11 mouse cellular contexts compared by ENCODE assay signal in genomic region chr16:77128683-77129082, GRCm38 (mm10).
DNase-seq lines count a peak whose midpoint lies in the region; ATAC-seq and TF ChIP-seq lines count a peak whose summit lies in the region.
"Had no signal": no experiment of that assay in that cellular context is flagged by ENCODE, and none has a peak within 500 bp of the region (broad histone marks: within the 10 kb centered on the region; RNA-seq: fewer than 3 reads in every experiment).

No protein-coding gene starts in this region.

- intact Hi-C loops in gastrocnemius, postnatal 36 days (cut with DNase I): loop anchor here (5.0 kb wide), 1 partner anchor 319 kb away; no protein-coding TSS in a partner anchor

- ATAC-seq in intestine, postnatal 0 days: no peak
- ATAC-seq in intestine, embryonic 15.5 days: no peak
- ATAC-seq in Patski: no peak
- peak; percentile 60; the same call in 1 of the 2 replicates for ATAC-seq in forebrain, postnatal 0 days
- 0 out of 2 replicates have a peak, but pooled peaks have one; percentile 32 for ATAC-seq in neural tube, embryonic 13.5 days (ENCODE audit: low read depth)

- no peak overlapping the region for H3K27ac ChIP-seq in intestine, postnatal 0 days (ENCODE audit: low read depth, low read length)
- no peak overlapping the region for H3K27ac ChIP-seq in intestine, embryonic 15.5 days
- no peak overlapping the region for H3K27ac ChIP-seq in forebrain, postnatal 0 days (ENCODE audit: low read depth, low read length)
- no peak overlapping the region for H3K27ac ChIP-seq in neural tube, embryonic 13.5 days (replicated peaks)
- H3K27ac ChIP-seq: embryonic facial prominence, embryonic 15.5 days had no signal

- no peaks in the 10 kb centered on the region for H3K27me3 ChIP-seq in intestine, postnatal 0 days (replicated peaks; ENCODE audit: control insufficient read depth, insufficient read depth, low read length)
- H3K27me3 ChIP-seq in intestine, embryonic 15.5 days (replicated peaks): no peaks in the 10 kb centered on the region
- H3K27me3 ChIP-seq in Patski: no peaks in the 10 kb centered on the region
- H3K27me3 ChIP-seq in forebrain, postnatal 0 days (ENCODE audit: insufficient read depth, low read length): no peaks in the 10 kb centered on the region
- no peaks in the 10 kb centered on the region for H3K27me3 ChIP-seq in neural tube, embryonic 13.5 days
- H3K27me3 ChIP-seq: embryonic facial prominence, embryonic 15.5 days; megakaryocyte, embryonic 14.5 days had no signal

- no peaks in the 10 kb centered on the region for H3K9me3 ChIP-seq in intestine, postnatal 0 days (ENCODE audit: control insufficient read depth)
- no peaks in the 10 kb centered on the region for H3K9me3 ChIP-seq in intestine, embryonic 15.5 days
- H3K9me3 ChIP-seq in forebrain, postnatal 0 days (ENCODE audit: low read length): no peaks in the 10 kb centered on the region
- H3K9me3 ChIP-seq in neural tube, embryonic 13.5 days: no peaks in the 10 kb centered on the region
- H3K9me3 ChIP-seq: embryonic facial prominence, embryonic 15.5 days; megakaryocyte, embryonic 14.5 days had no signal

- H3K9ac ChIP-seq in intestine, postnatal 0 days (ENCODE audit: low read depth, low read length): no peak overlapping the region
- H3K9ac ChIP-seq in intestine, embryonic 15.5 days: no peak overlapping the region
- no peak overlapping the region for H3K9ac ChIP-seq in forebrain, postnatal 0 days
- H3K9ac ChIP-seq in neural tube, embryonic 13.5 days: no peak overlapping the region
- H3K9ac ChIP-seq: embryonic facial prominence, embryonic 15.5 days had no signal

- no peak overlapping the region for H3K4me3 ChIP-seq in intestine, postnatal 0 days (ENCODE audit: low read depth, low read length)
- no peak overlapping the region for H3K4me3 ChIP-seq in intestine, embryonic 15.5 days (replicated peaks)
- H3K4me3 ChIP-seq in forebrain, postnatal 0 days (ENCODE audit: low read depth, low read length): no peak overlapping the region
- no peak overlapping the region for H3K4me3 ChIP-seq in neural tube, embryonic 13.5 days
- H3K4me3 ChIP-seq: embryonic facial prominence, embryonic 15.5 days; megakaryocyte, embryonic 14.5 days had no signal

- no peaks in the 10 kb centered on the region for H3K4me1 ChIP-seq in intestine, postnatal 0 days (replicated peaks; ENCODE audit: control insufficient read depth, insufficient read depth, low read length)
- H3K4me1 ChIP-seq in intestine, embryonic 15.5 days (replicated peaks): no peaks in the 10 kb centered on the region
- no peaks in the 10 kb centered on the region; the same call in 1 of the 2 replicates for H3K4me1 ChIP-seq in forebrain, postnatal 0 days (ENCODE audit: insufficient read depth)
- peaks cover 10% of the 10 kb centered on the region for H3K4me1 ChIP-seq in neural tube, embryonic 13.5 days (replicated peaks)
- H3K4me1 ChIP-seq: megakaryocyte, embryonic 14.5 days had no signal

- WGBS in intestine, postnatal 0 days: 25% methylated on average over 5 of the region's 5 CpGs
- 25% methylated on average over 5 of the region's 5 CpGs for WGBS in intestine, embryonic 15.5 days
- WGBS in forebrain, postnatal 0 days: 17% methylated on average over 5 of the region's 5 CpGs
- 31% methylated on average over 5 of the region's 5 CpGs for WGBS in neural tube, embryonic 13.5 days

- CTCF ChIA-PET in Patski (lab: Charles Lee): interaction anchor here (1.6 kb wide), 1 partner anchor 1028 kb away, joined by 3 read pairs; no protein-coding TSS in a partner anchor

- POLR2A ChIA-PET in Patski (lab: Charles Lee): no interaction called here

- peak; percentile 72 for TF ChIP-seq CTCF in intestine, postnatal 0 days (IDR thresholded peaks at IDR 0.05; ENCODE audit: low read depth)
- TF ChIP-seq CTCF in Patski (IDR thresholded peaks at IDR 0.05): peak; percentile 36
- peak; percentile 75 for TF ChIP-seq CTCF in forebrain, postnatal 0 days (IDR thresholded peaks at IDR 0.05; ENCODE audit: low read depth)

- in situ Hi-C loops in Patski (cut with MboI; ENCODE audit: low pct_unique_long_range_greater_than_20kb): loop anchor here (5.0 to 25.0 kb wide), 2 partner anchors 1029 to 1209 kb away; no protein-coding TSS in a partner anchor

- no peaks in the 10 kb centered on the region for H3K36me3 ChIP-seq in intestine, postnatal 0 days (ENCODE audit: control insufficient read depth, insufficient read depth)
- no peaks in the 10 kb centered on the region for H3K36me3 ChIP-seq in intestine, embryonic 15.5 days
- H3K36me3 ChIP-seq in forebrain, postnatal 0 days (ENCODE audit: insufficient read depth): no peaks in the 10 kb centered on the region
- no peaks in the 10 kb centered on the region for H3K36me3 ChIP-seq in neural tube, embryonic 13.5 days
- H3K36me3 ChIP-seq: embryonic facial prominence, embryonic 15.5 days had no signal

- DNase-seq in Patski (ENCODE audit: low read depth, low spot score): no peak
- DNase-seq in forebrain, postnatal 0 days: peak; percentile 75
- DNase-seq in kidney, postnatal 10 days: no peak
- no peak for DNase-seq in layer of hippocampus, postnatal 10 days (ENCODE audit: low spot score in 2 of 2)
- no peak for DNase-seq in gastrocnemius, postnatal 36 days
- DNase-seq: right cerebral cortex, postnatal 4 days had no signal

- no peak overlapping the region for H3K4me2 ChIP-seq in intestine, postnatal 0 days (replicated peaks; ENCODE audit: low read depth)
- no peak overlapping the region for H3K4me2 ChIP-seq in intestine, embryonic 15.5 days (replicated peaks)
- no peak overlapping the region for H3K4me2 ChIP-seq in forebrain, postnatal 0 days (ENCODE audit: low read depth)
- no peak overlapping the region for H3K4me2 ChIP-seq in neural tube, embryonic 13.5 days
- H3K4me2 ChIP-seq: embryonic facial prominence, embryonic 15.5 days had no signal

Comparison
In these comparisons a context has a peak if more than half of its experiments do, and no peak if none do; other contexts are left out.
1. ATAC-seq: peak in forebrain, postnatal 0 days (single experiment) and neural tube, embryonic 13.5 days (single experiment); none in intestine, postnatal 0 days (single experiment), intestine, embryonic 15.5 days (single experiment) and Patski (single experiment).
2. Peak in every context shown above with its lines, with median percentiles within 50 percentile points of each other: CTCF ChIP-seq.